Mouse (Mus musculus) cortical plate, adult 2 months (tissue): ENCODE measurements at regions not wholly inside any gene's neighbourhood (a gene's known extent, or its start where the extent isn't known, plus 50 kb on each side); places are given as distances from the start of the nearest gene placed in this dataset.

Experiments
- H3K27ac ChIP-seq: fragments of 200-500 bp; 2 replicates; pipeline ENCODE4 v1.5.1; 2012; ENCODE audit warnings: low read length, control low read depth, inconsistent platforms; ENCODE audit not compliant: insufficient read depth
- H3K4me1 ChIP-seq: fragments of 200-500 bp; 2 replicates; pipeline ENCODE4 v1.6.1; 2011; ENCODE audit warnings: low read length; ENCODE audit not compliant: control insufficient read depth, insufficient read depth
- H3K4me3 ChIP-seq: fragments of 200-500 bp; 2 replicates; pipeline ENCODE4 v1.5.1; 2011; ENCODE audit warnings: mild to moderate bottlenecking, low read length, control low read depth; ENCODE audit not compliant: insufficient read depth
- CTCF ChIP-seq: fragments of 200-500 bp; IDR thresholded peaks from 2 replicates; pipeline ENCODE4 v1.5.1; 2011; ENCODE audit warnings: mild to moderate bottlenecking, control low read depth, low read length; ENCODE audit not compliant: insufficient read depth; ENCODE audit errors: extremely low read depth
- POLR2A ChIP-seq: fragments of 200-500 bp; IDR thresholded peaks from 2 replicates; pipeline ENCODE4 v1.6.1; 2011; ENCODE audit warnings: mild to moderate bottlenecking, low read length, control low read depth; ENCODE audit not compliant: insufficient read depth; ENCODE audit errors: extremely low read depth

- Histone ChIP-seq H3K4me1 (no peaks in the 10 kb centered on the region), H3K27ac (no peak overlapping the region), H3K4me3 (no peak overlapping the region)
- no peak for TF ChIP-seq CTCF
These were observed 1349.9 kb upstream of the A1bg start for GRCm38 (mm10) chr15:62272755-62273154.

DNA sequence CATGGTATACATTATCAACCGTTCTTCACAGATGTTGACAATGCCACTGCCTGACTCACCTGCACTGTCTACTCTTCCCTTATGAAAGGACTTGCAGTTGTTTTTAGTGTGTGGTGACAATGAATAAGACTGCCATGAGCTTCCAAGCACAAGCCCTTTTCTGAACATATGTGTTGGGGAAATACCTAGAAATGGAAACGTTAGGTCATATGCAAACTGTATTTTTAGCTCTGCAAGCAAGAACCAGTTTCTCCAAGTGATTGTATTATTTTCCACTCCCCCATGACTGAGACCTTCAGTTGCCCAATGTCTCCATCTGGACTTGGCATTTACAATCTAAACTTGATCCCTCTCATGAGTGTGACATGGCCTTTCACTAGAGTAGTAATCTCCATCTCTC is 1348.6 kb upstream of the A1bg start:
- no peak for TF ChIP-seq CTCF
- no peak overlapping the region for H3K4me3 ChIP-seq

DNA sequence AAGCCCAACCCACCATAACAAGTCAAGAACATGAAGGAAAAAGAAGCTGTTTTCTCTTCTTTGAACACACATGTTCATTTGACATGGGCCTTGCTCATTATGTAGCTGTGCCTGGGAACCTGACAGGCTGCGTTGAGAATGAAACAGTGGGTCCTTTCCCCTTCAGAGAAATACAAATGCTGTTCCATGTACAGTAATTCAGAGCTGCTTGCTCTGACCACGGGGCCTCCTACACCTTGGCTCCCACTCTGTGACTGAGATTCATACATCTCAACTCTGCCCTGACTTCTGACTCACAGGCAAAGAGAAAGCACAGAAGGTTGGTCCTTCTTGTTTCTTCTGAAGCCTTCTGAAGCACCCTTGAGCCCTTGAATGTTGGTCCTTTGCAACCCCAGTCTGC is 1345.4 kb upstream of the A1bg start:
- no peak for TF ChIP-seq POLR2A
- no peak for TF ChIP-seq CTCF
- H3K4me3 ChIP-seq, result no peak overlapping the region
- no peaks in the 10 kb centered on the region for H3K4me1 ChIP-seq
- no peak overlapping the region for H3K27ac ChIP-seq

More for the DNA sequence above, 1348.6 kb upstream of the A1bg start:
- H3K4me1 ChIP-seq, result no peaks in the 10 kb centered on the region
- no peak overlapping the region for H3K27ac ChIP-seq

DNA sequence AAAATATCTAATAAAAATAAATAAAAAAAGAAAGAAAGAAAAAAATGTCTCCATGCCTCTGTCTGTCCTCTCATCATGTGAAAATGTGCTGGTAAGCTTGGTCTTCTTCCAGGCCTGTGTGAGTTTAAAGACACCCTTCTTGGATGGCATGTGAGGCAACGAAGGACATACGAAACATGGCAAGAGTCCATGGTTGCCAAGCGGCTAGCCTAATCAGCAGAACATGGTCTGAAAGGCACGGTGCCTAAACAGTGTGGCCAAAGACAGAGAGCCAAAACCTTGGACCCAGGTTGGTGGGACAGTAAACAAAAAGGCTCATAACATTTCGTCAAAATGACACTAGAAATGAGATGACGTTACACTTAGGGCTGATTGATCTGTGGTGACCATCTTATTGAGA is 1344.7 kb upstream of the A1bg start:
- H3K4me1 ChIP-seq, result no peaks in the 10 kb centered on the region
- no peak for TF ChIP-seq POLR2A
- no peak for TF ChIP-seq CTCF
- H3K27ac ChIP-seq, result no peak overlapping the region
- no peak overlapping the region for H3K4me3 ChIP-seq

DNA sequence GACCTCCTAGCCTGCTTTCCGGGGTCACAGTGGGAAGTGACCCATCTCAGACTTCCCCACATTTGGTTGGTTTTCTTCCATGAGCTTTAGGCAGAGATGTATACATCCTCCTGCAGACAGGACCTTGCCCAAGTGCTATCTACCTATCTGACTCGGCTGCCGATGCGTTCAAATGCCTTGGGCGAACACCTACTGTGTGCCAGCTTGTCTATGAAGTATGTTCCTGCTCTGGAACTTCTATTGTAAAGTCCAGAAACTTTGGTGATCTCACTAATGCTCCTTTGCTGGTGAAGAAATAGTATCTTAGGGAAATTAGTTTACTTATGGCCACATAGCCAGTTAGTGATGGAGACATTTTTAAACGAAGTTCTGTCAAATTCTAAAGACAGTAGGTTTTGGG is 1343.2 kb upstream of the A1bg start:
- TF ChIP-seq POLR2A (no peak), CTCF (no peak)
- H3K27ac ChIP-seq, result no peak overlapping the region
- H3K4me3 ChIP-seq, result no peak overlapping the region
- H3K4me1 ChIP-seq, result no peaks in the 10 kb centered on the region

DNA sequence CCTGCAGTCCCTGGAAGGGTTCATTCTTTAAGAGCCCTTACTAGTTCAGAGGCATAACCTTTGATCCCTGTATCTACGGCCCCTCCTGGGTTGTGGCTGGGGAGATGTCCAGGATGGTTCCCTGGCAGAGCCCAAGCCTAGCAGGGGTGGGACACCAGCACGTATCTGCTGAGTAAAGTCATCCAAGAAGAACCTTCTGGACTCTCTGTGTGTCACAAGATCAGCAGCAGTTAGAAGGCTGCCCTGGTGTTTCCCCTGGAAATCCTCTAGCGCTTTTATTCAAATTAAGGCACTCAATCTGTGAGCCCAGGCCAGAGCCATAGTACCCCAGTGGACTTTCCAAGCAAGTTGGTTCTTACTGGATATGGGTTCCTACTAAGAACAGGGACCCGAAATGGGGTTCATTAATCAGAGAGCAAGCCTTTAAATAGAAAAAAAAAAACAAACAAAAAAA is 1342.7 kb upstream of the A1bg start:
- H3K4me3 ChIP-seq, result no peak overlapping the region
- H3K27ac ChIP-seq, result no peak overlapping the region
- no peak for TF ChIP-seq POLR2A
- no peak for TF ChIP-seq CTCF
- no peaks in the 10 kb centered on the region for H3K4me1 ChIP-seq

DNA sequence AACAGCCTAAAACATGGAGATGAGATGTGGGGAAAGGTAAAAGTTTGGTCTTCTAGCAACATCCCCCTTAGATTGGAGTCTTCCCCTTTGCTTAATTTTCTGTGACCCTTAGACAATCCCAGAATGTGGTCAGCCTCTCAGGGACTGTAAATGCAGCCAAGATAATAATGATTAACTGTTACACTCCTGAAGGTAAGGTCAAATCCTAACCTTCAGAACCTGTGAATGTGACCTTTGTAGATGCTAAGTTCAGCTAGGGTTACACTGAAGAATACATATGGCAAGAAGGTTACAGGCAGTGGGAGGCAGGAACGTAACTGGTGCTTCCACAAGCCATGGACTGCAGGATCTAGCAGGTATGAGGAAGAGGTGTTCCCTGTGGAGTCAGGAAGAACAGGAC is 1342.2 kb upstream of the A1bg start:
- no peak overlapping the region for H3K27ac ChIP-seq
- no peak for TF ChIP-seq POLR2A
- TF ChIP-seq CTCF, result no peak

DNA sequence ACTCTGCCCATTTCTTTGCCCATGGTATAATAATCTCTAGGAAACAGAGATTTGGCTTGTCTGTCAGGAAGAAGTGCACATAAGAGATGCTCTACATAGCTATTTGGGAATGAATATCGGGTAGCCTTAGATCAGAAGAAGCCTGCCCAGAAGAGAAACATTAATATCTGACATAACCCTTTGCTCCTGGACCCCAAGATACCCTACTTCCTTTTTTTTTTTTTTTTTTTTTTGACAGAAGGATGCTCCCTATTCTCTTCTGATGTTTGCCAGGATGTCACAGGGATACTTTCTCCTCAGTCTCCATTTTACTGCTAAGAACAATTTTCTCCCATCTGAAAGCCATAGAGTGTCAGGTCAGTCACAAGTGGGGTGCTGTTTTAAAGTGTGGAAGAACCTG is 1341.4 kb upstream of the A1bg start:
- Histone ChIP-seq H3K27ac (no peak overlapping the region), H3K4me3 (no peak overlapping the region), H3K4me1 (no peaks in the 10 kb centered on the region)
- TF ChIP-seq POLR2A (no peak), CTCF (no peak)

More for the DNA sequence above, 1342.2 kb upstream of the A1bg start:
- no peak overlapping the region for H3K4me3 ChIP-seq
- H3K4me1 ChIP-seq, result no peaks in the 10 kb centered on the region

- H3K4me1 ChIP-seq, result no peaks in the 10 kb centered on the region
- TF ChIP-seq POLR2A (no peak), CTCF (no peak)
- no peak overlapping the region for H3K4me3 ChIP-seq
- H3K27ac ChIP-seq, result no peak overlapping the region
These were observed 1339.7 kb upstream of the A1bg start for GRCm38 (mm10) chr15:62262487-62262886.

- no peak overlapping the region for H3K4me3 ChIP-seq
- no peaks in the 10 kb centered on the region for H3K4me1 ChIP-seq
- no peak for TF ChIP-seq CTCF
- TF ChIP-seq POLR2A, result no peak
- H3K27ac ChIP-seq, result no peak overlapping the region
These were observed 1338.7 kb upstream of the A1bg start for GRCm38 (mm10) chr15:62261520-62261919.

- TF ChIP-seq POLR2A (no peak), CTCF (no peak)
- no peaks in the 10 kb centered on the region for H3K4me1 ChIP-seq
- H3K27ac ChIP-seq, result no peak overlapping the region
- H3K4me3 ChIP-seq, result no peak overlapping the region
These were observed 1335.8 kb upstream of the A1bg start for GRCm38 (mm10) chr15:62258611-62259010.
